Mouse (Mus musculus): ENCODE results near the gene Ptpre.
"Not testable (repeated sequence)": the region's sequence is repeated elsewhere in the genome, so short reads cannot be mapped to it uniquely, and the experiment has no call there.

The Ptpre gene

GRCm38 (mm10) chr7:135698362-135698761 is 161.1 kb downstream of the Ptpre start:
- DNase-seq = no peak

- not testable (repeated sequence) for DNase-seq
These were observed 162.1 kb downstream of the Ptpre start for GRCm38 (mm10) chr7:135699351-135699750.

GRCm38 (mm10) chr7:135703600-135704148 is 166.4 kb downstream of the Ptpre start:
- DNase-seq = no peak

GRCm38 (mm10) chr7:135704251-135704650 is 167.0 kb downstream of the Ptpre start:
- no peak for DNase-seq

- DNase-seq = no peak
These were observed 167.8 kb downstream of the Ptpre start for GRCm38 (mm10) chr7:135705083-135705482.

GRCm38 (mm10) chr7:135705753-135706152 is 168.5 kb downstream of the Ptpre start:
- no peak for DNase-seq

GRCm38 (mm10) chr7:135710702-135711101 is 173.4 kb downstream of the Ptpre start:
- no peak for DNase-seq

- no peak for DNase-seq
These were observed 175.3 kb downstream of the Ptpre start for GRCm38 (mm10) chr7:135712534-135712933.

GRCm38 (mm10) chr7:135713326-135713725 is 176.0 kb downstream of the Ptpre start:
- no peak for DNase-seq

- DNase-seq = no peak
These were observed 177.9 kb downstream of the Ptpre start for GRCm38 (mm10) chr7:135715166-135715565.

GRCm38 (mm10) chr7:135715642-135716444 is 178.6 kb downstream of the Ptpre start, which contains the start of gene Mki67:
TSS of gene Mki67 (minus strand) at chr7:135716361.
- peak; percentile 20 for DNase-seq

GRCm38 (mm10) chr7:135716445-135716877 is 179.2 kb downstream of the Ptpre start:
- peak; percentile 86 for DNase-seq

- no peak for DNase-seq
These were observed 179.8 kb downstream of the Ptpre start for GRCm38 (mm10) chr7:135716968-135717557.

- no peak for DNase-seq
These were observed 184.2 kb downstream of the Ptpre start for GRCm38 (mm10) chr7:135721436-135721992.

GRCm38 (mm10) chr7:135722011-135722838 is 184.9 kb downstream of the Ptpre start:
- no peak for DNase-seq

- DNase-seq = no peak
These were observed 186.5 kb downstream of the Ptpre start for GRCm38 (mm10) chr7:135723672-135724341.

GRCm38 (mm10) chr7:135726707-135727106 is 189.4 kb downstream of the Ptpre start:
- DNase-seq = no peak

GRCm38 (mm10) chr7:135728038-135728437 is 190.8 kb downstream of the Ptpre start:
- no peak for DNase-seq

- no peak for DNase-seq
These were observed 197.1 kb downstream of the Ptpre start for GRCm38 (mm10) chr7:135734379-135734778.

- no peak for DNase-seq
These were observed 197.8 kb downstream of the Ptpre start for GRCm38 (mm10) chr7:135734911-135735646.

Data from right cerebral cortex, postnatal 4 days (tissue).